Comparison of ENCODE assay signal across 9 mouse cellular contexts in the genomic region with DNA sequence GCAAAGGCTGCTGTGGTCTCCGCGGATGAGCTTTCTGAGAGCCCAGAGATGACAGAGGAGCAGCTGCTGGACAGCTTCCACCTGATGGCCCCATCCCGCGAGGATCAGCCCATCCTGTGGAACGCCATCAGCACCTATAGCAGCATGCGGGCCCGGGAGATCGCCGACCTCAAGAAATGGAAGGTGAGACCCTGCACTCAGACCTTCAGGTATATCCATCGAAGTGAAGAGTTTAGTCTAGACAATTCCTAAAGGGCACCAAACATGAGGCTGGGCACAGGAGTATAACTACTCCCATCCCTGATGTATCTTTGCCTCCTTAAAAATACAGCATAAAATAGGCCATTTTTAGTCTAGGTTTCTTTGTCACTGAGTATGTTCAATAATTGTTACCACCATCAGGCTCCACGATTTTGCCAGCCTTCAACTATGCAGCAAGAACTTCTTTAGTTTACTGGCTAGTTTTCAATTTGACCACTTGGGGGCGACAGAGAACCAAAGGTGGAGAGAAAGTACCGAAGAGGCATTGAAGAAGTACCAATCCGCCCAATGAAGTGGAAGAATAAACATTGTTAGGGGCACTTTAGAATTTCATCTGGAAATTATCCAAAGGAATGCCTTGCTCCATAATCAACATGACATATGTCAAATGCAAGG. TPM values are rescaled to one million over a fixed set of nuclear protein-coding genes. Genes with fewer than 3 reads are reported as not detected.
DNase-seq lines count a peak whose midpoint lies in the region; ATAC-seq lines count a peak whose summit lies in the region.
"Had no signal": no experiment of that assay in that cellular context is flagged by ENCODE, and none has a peak within 500 bp of the region (broad histone marks: within the 10 kb centered on the region; RNA-seq: fewer than 3 reads in every experiment).

No protein-coding gene starts in this region.

- WGBS in liver, embryonic 13.5 days (ENCODE audit: insufficient replicate concordance), result 38% methylated on average over 14 of the region's 14 CpGs

- no peaks in the 10 kb centered on the region for H3K36me3 ChIP-seq in liver, embryonic 13.5 days
- H3K36me3 ChIP-seq: limb, embryonic 13.5 days had no signal

- DNase-seq in left cerebral cortex, adult 18-20 months (ENCODE audit: low spot score in 2 of 2), result peak; percentile 52 to 69
- DNase-seq in left cerebral cortex, adult 11 months (ENCODE audit: low spot score), result no peak
- DNase-seq in NIH3T3 (ENCODE audit: low read depth), result peak; percentile 85
- DNase-seq in c-Kit-negative CD71-positive TER-119-positive erythroid progenitor cells, embryonic 14.5 days (ENCODE audit: low read depth, low spot score), result peak; percentile 28
- DNase-seq in liver, embryonic 13.5 days, result no peak
- peak; percentile 56 for DNase-seq in retina, postnatal 7 days (ENCODE audit: low read depth, low spot score)
- DNase-seq in yolk sac, embryonic 10.5 days (ENCODE audit: low spot score), result no peak

- peak overlapping the region; percentile 41 for H3K4me2 ChIP-seq in liver, embryonic 13.5 days
- H3K4me2 ChIP-seq: limb, embryonic 13.5 days had no signal

- no peak overlapping the region for H3K27ac ChIP-seq in liver, embryonic 13.5 days
- H3K27ac ChIP-seq: limb, embryonic 13.5 days had no signal

- H3K9ac ChIP-seq in liver, embryonic 13.5 days, result no peak overlapping the region
- H3K9ac ChIP-seq: limb, embryonic 13.5 days had no signal

- no peaks in the 10 kb centered on the region for H3K27me3 ChIP-seq in liver, embryonic 13.5 days
- H3K27me3 ChIP-seq: limb, embryonic 13.5 days had no signal

- peak; percentile 37; the same call in 1 of the 2 replicates for ATAC-seq in granulocyte monocyte progenitor cell, adult 5-6 weeks (replicated peaks; ENCODE audit: poor library complexity, severe bottlenecking)
- no peak for ATAC-seq in liver, embryonic 13.5 days (ENCODE audit: low read depth)

- no peaks in the 10 kb centered on the region for H3K9me3 ChIP-seq in liver, embryonic 13.5 days (replicated peaks)
- H3K9me3 ChIP-seq: limb, embryonic 13.5 days had no signal

- peak overlapping the region; percentile 51; the same call in 1 of the 2 replicates for H3K4me3 ChIP-seq in liver, embryonic 13.5 days (replicated peaks)
- H3K4me3 ChIP-seq: limb, embryonic 13.5 days had no signal

- no peaks in the 10 kb centered on the region for H3K4me1 ChIP-seq in liver, embryonic 13.5 days (replicated peaks)
- H3K4me1 ChIP-seq: limb, embryonic 13.5 days had no signal

RNA-seq across cellular contexts. Expression of gene Igfbp1, which starts 2.3 kb away (rescaled TPM):
- not detected for total RNA-seq in left cerebral cortex, adult 18-20 months (2021)
- not detected in 2 replicates for total RNA-seq in granulocyte monocyte progenitor cell, adult 5-6 weeks (2014; fragmentation: Nextera tagmentation)
- not detected in 2 replicates for total RNA-seq in granulocyte monocyte progenitor cell, adult 5-6 weeks (2017)
- polyA plus RNA-seq in liver, embryonic 13.5 days (2015; fragmentation: Nextera tagmentation; extraction: Ambion mirVana), result 52.9 and 56.9 TPM in 2 replicates

RNA-seq across cellular contexts. Expression of gene Gm11985, which starts 11.5 kb away (rescaled TPM):
- total RNA-seq in left cerebral cortex, adult 18-20 months (2021), result not detected
- total RNA-seq in granulocyte monocyte progenitor cell, adult 5-6 weeks (2014; fragmentation: Nextera tagmentation), result not detected in 2 replicates
- total RNA-seq in granulocyte monocyte progenitor cell, adult 5-6 weeks (2017), result not detected in 2 replicates
- polyA plus RNA-seq in liver, embryonic 13.5 days (2015; fragmentation: Nextera tagmentation; extraction: Ambion mirVana), result not detected in 2 replicates

RNA-seq across cellular contexts. Expression of gene Igfbp3, which starts 13.9 kb away (rescaled TPM):
- 1 to 10 TPM; 5.8 to 7.4 TPM for total RNA-seq in left cerebral cortex, adult 18-20 months (2021)
- not detected in 2 replicates for total RNA-seq in granulocyte monocyte progenitor cell, adult 5-6 weeks (2014; fragmentation: Nextera tagmentation)
- not detected in 2 replicates for total RNA-seq in granulocyte monocyte progenitor cell, adult 5-6 weeks (2017)
- 22.8 and 24.8 TPM in 2 replicates for polyA plus RNA-seq in liver, embryonic 13.5 days (2015; fragmentation: Nextera tagmentation; extraction: Ambion mirVana)

Comparison
In these comparisons a context has a peak if more than half of its experiments do, and no peak if none do; other contexts are left out.
1. DNase-seq: peak in left cerebral cortex, adult 18-20 months (2 of 2), NIH3T3 (single experiment), c-Kit-negative CD71-positive TER-119-positive erythroid progenitor cells, embryonic 14.5 days (single experiment) and retina, postnatal 7 days (single experiment); none in left cerebral cortex, adult 11 months (single experiment), liver, embryonic 13.5 days (single experiment) and yolk sac, embryonic 10.5 days (single experiment).
2. RNA of gene Igfbp3, which starts 13.9 kb away (total RNA-seq): 5.8 to 7.4 TPM in left cerebral cortex, adult 18-20 months; not detected in granulocyte monocyte progenitor cell, adult 5-6 weeks; every median in the first group is over 4 times any median in the second.